Mouse (Mus musculus) MEL (cell line): ENCODE measurements around the gene Lbr. TPM values are rescaled to one million over a fixed set of nuclear protein-coding genes. Genes with fewer than 3 reads are reported as not detected.

Experiments
- DNase-seq: peaks from one replicate; pipeline ENCODE4 v3.0.0; 2011; ENCODE audit warnings: low read depth, low spot score
- H3K27ac ChIP-seq: 2 replicates; pipeline ENCODE4 v1.5.1; 2012; ENCODE audit warnings: low read depth, mild to moderate bottlenecking, control low read depth, low read length, moderate library complexity; ENCODE audit not compliant: control insufficient read depth
- H3K27me3 ChIP-seq, 2 experiments: fragments of 150-350 bp in 1 of 2; sonication (generic) in 1 of 2; 2 replicates each; pipeline ENCODE4 v1.6.1; 2012; ENCODE audit warnings: low read length in 2 of 2, mild to moderate bottlenecking in 2 of 2, improper control_type of control experiment in 1 of 2, moderate library complexity in 1 of 2; ENCODE audit not compliant: insufficient read depth in 2 of 2, control insufficient read depth in 1 of 2
- H3K36me3 ChIP-seq, 2 experiments: 2 replicates each; pipeline ENCODE4 v1.6.1; 2012 to 2014; ENCODE audit warnings: low read length in 2 of 2, improper control_type of control experiment in 1 of 2, inconsistent platforms in 1 of 2, mild to moderate bottlenecking in 1 of 2; ENCODE audit not compliant: insufficient read depth in 2 of 2, control insufficient read depth in 1 of 2
- H3K4me1 ChIP-seq, 2 experiments: fragments of 150-350 bp in 1 of 2; sonication (generic) in 1 of 2; 2 replicates each; pipeline ENCODE4 v1.6.1; 2012; ENCODE audit warnings: low read length in 2 of 2, improper control_type of control experiment in 1 of 2, mild to moderate bottlenecking in 1 of 2; ENCODE audit not compliant: insufficient read depth in 2 of 2, control insufficient read depth in 1 of 2
- H3K4me3 ChIP-seq, 2 experiments: fragments of 150-350 bp in 1 of 2; sonication (generic) in 1 of 2; 2 replicates each; pipeline ENCODE4 v1.5.1; 2012; ENCODE audit warnings: low read depth in 2 of 2, low read length in 2 of 2, mild to moderate bottlenecking in 2 of 2, moderate library complexity in 2 of 2, control low read depth in 1 of 2, improper control_type of control experiment in 1 of 2; ENCODE audit not compliant: control insufficient read depth in 1 of 2, insufficient read depth in 1 of 2
- H3K79me2 ChIP-seq: 2 replicates; pipeline ENCODE4 v1.6.1; 2012; ENCODE audit warnings: mild to moderate bottlenecking, low read length, moderate library complexity; ENCODE audit not compliant: control insufficient read depth, poor library complexity, insufficient read depth
- H3K9ac ChIP-seq: 2 replicates; pipeline ENCODE4 v1.6.1; 2012; ENCODE audit warnings: low read depth, mild to moderate bottlenecking, control low read depth, low read length, moderate library complexity; ENCODE audit not compliant: control insufficient read depth, poor library complexity, severe bottlenecking
- H3K9me3 ChIP-seq: fragments of 150-350 bp; sonication (generic); replicated peaks from 2 replicates; pipeline ENCODE4 v1.6.1; 2012; ENCODE audit warnings: mild to moderate bottlenecking, low read length, improper control_type of control experiment, moderate library complexity; ENCODE audit not compliant: insufficient read depth
- BHLHE40 ChIP-seq: IDR thresholded peaks from 2 replicates; pipeline ENCODE4 v1.6.1; 2012; ENCODE audit warnings: low read depth, mild to moderate bottlenecking, inconsistent platforms, low read length, improper control_type of control experiment, borderline replicate concordance
- CHD2 ChIP-seq: IDR thresholded peaks from 2 replicates; pipeline ENCODE4 v1.6.1; 2011; ENCODE audit warnings: low read length, improper control_type of control experiment
- ELF1 ChIP-seq: IDR thresholded peaks from 2 replicates; pipeline ENCODE4 v1.6.1; 2014; ENCODE audit warnings: low read depth, mild to moderate bottlenecking, inconsistent platforms, low read length, improper control_type of control experiment, moderate library complexity
- EP300 ChIP-seq, 2 experiments: IDR thresholded peaks; 2 replicates each; pipeline ENCODE4 v1.6.1; 2011; ENCODE audit warnings: improper control_type of control experiment in 2 of 2, low read length in 2 of 2, low read depth in 1 of 2, mild to moderate bottlenecking in 1 of 2
- ETS1 ChIP-seq: IDR thresholded peaks from 2 replicates; pipeline ENCODE4 v1.6.1; 2012; ENCODE audit warnings: low read depth, mild to moderate bottlenecking, inconsistent platforms, low read length, improper control_type of control experiment, moderate library complexity
- GABPA ChIP-seq: IDR thresholded peaks from 2 replicates; pipeline ENCODE4 v1.6.1; 2012; ENCODE audit warnings: low read depth, mild to moderate bottlenecking, inconsistent platforms, low read length, improper control_type of control experiment, moderate library complexity
- GATA1 ChIP-seq: IDR thresholded peaks from 2 replicates; pipeline ENCODE4 v1.6.1; 2011; ENCODE audit warnings: low read depth, low read length, improper control_type of control experiment
- HCFC1 ChIP-seq: IDR thresholded peaks from 2 replicates; pipeline ENCODE4 v1.6.1; 2012; ENCODE audit warnings: low read depth, mild to moderate bottlenecking, inconsistent platforms, low read length, improper control_type of control experiment, moderate library complexity
- JUND ChIP-seq: IDR thresholded peaks from 2 replicates; pipeline ENCODE4 v1.6.1; 2011; ENCODE audit warnings: low read depth, mild to moderate bottlenecking, improper control_type of control experiment, low read length
- MAFK ChIP-seq: IDR thresholded peaks from 2 replicates; pipeline ENCODE4 v1.6.1; 2011; ENCODE audit warnings: low read depth, mild to moderate bottlenecking, low read length, improper control_type of control experiment, borderline replicate concordance
- MAX ChIP-seq: IDR thresholded peaks from 2 replicates; pipeline ENCODE4 v1.6.1; 2011; ENCODE audit warnings: low read length, improper control_type of control experiment
- MAZ ChIP-seq: IDR thresholded peaks from 2 replicates; pipeline ENCODE4 v1.6.1; 2012; ENCODE audit warnings: low read depth, mild to moderate bottlenecking, inconsistent platforms, low read length, improper control_type of control experiment
- MEF2A ChIP-seq: IDR thresholded peaks from 2 replicates; pipeline ENCODE4 v1.6.1; 2014; ENCODE audit warnings: low read depth, mild to moderate bottlenecking, inconsistent platforms, low read length, improper control_type of control experiment; ENCODE audit not compliant: poor library complexity, insufficient replicate concordance, severe bottlenecking; ENCODE audit errors: extremely low read depth
- MXI1 ChIP-seq: IDR thresholded peaks from 2 replicates; pipeline ENCODE4 v1.6.1; 2011; ENCODE audit warnings: mild to moderate bottlenecking, low read depth, low read length, improper control_type of control experiment
- MYB ChIP-seq: IDR thresholded peaks from 2 replicates; pipeline ENCODE4 v1.6.1; 2011; ENCODE audit warnings: mild to moderate bottlenecking, low read depth, low read length, improper control_type of control experiment
- MYC ChIP-seq: IDR thresholded peaks from 2 replicates; pipeline ENCODE4 v1.6.1; 2011; ENCODE audit warnings: low read depth, mild to moderate bottlenecking, low read length, improper control_type of control experiment, moderate library complexity
- NELFE ChIP-seq: IDR thresholded peaks from 2 replicates; pipeline ENCODE4 v1.6.1; 2011; ENCODE audit warnings: low read depth, low read length, improper control_type of control experiment
- NRF1 ChIP-seq: IDR thresholded peaks from 2 replicates; pipeline ENCODE4 v1.6.1; 2014; ENCODE audit warnings: low read depth, mild to moderate bottlenecking, inconsistent platforms, low read length, improper control_type of control experiment, moderate library complexity; ENCODE audit not compliant: poor library complexity, insufficient read depth, severe bottlenecking
- POLR2AphosphoS2 ChIP-seq: IDR thresholded peaks from 2 replicates; pipeline ENCODE4 v1.6.1; 2011; ENCODE audit warnings: low read length, improper control_type of control experiment
- SIN3A ChIP-seq: IDR thresholded peaks from 2 replicates; pipeline ENCODE4 v1.6.1; 2012; ENCODE audit warnings: low read length, improper control_type of control experiment, inconsistent platforms
- SMC3 ChIP-seq: IDR thresholded peaks from 2 replicates; pipeline ENCODE4 v1.6.1; 2011; ENCODE audit warnings: low read depth, low read length, improper control_type of control experiment
- TBP ChIP-seq: IDR thresholded peaks from 2 replicates; pipeline ENCODE4 v1.8.0; 2011; ENCODE audit warnings: low read depth, low read length, improper control_type of control experiment
- UBTF ChIP-seq: IDR thresholded peaks from 2 replicates; pipeline ENCODE4 v1.6.1; 2012; ENCODE audit warnings: low read depth, mild to moderate bottlenecking, inconsistent platforms, low read length, improper control_type of control experiment, moderate library complexity, borderline replicate concordance; ENCODE audit not compliant: insufficient read depth
- USF1 ChIP-seq: IDR thresholded peaks from 2 replicates; pipeline ENCODE4 v1.6.1; 2014; ENCODE audit warnings: low read depth, mild to moderate bottlenecking, inconsistent platforms, low read length, improper control_type of control experiment, moderate library complexity
- ZC3H11A ChIP-seq: IDR thresholded peaks from 2 replicates; pipeline ENCODE4 v1.6.1; 2012; ENCODE audit warnings: low read depth, mild to moderate bottlenecking, inconsistent platforms, low read length, improper control_type of control experiment
- ZKSCAN1 ChIP-seq: IDR thresholded peaks from 2 replicates; pipeline ENCODE4 v1.6.1; 2012; ENCODE audit warnings: low read depth, mild to moderate bottlenecking, inconsistent platforms, low read length, improper control_type of control experiment, moderate library complexity
- ZMIZ1 ChIP-seq: IDR thresholded peaks from 2 replicates; pipeline ENCODE4 v1.6.1; 2012; ENCODE audit warnings: low read depth, mild to moderate bottlenecking, inconsistent platforms, low read length, improper control_type of control experiment, moderate library complexity
- ZNF384 ChIP-seq: IDR thresholded peaks from 2 replicates; pipeline ENCODE4 v1.6.1; 2012; ENCODE audit warnings: low read depth, mild to moderate bottlenecking, inconsistent platforms, low read length, improper control_type of control experiment
- polyA plus RNA-seq, 2 experiments: library from polyadenylated mRNA; stranded (reverse) in 1 of 2; unstranded in 1 of 2; fragments of >175 nt in 1 of 2; fragments of >200 nt in 1 of 2; gene quantifications; 2 replicates each; pipeline versions ENCODE4 v1.2.1 to v1.2.4; 2012; ENCODE audit warnings: low replicate concordance in 2 of 2, low read depth in 1 of 2; ENCODE audit not compliant: insufficient read length in 2 of 2, insufficient read depth in 1 of 2, missing spikeins in 1 of 2
- total RNA-seq: library from RNA; depleted of rRNA; stranded (reverse); fragments of 300-350 nt; gene quantifications from 2 replicates; pipeline ENCODE4 v1.2.3, GENCODE M21; 2012; rRNA removed

Gene Lbr
- 106 and 111 TPM in 2 replicates for total RNA-seq
- polyA plus RNA-seq = 100 to 1,000 TPM in 1 of 2 experiments, not detected in 1; 120 TPM

- Histone ChIP-seq H3K27ac (peak within 1 kb of the TSS; percentile 75), H3K4me3 (peak within 1 kb of the TSS; percentile 83 to 90), H3K79me2 (peaks cover 38% of the 10 kb centered on the region), H3K4me1 (peaks cover 14 to 20% of the 10 kb centered on the region in 2 experiments), H3K9ac (peak within 1 kb of the TSS; percentile 92), H3K9me3 (no peaks in the 10 kb centered on the region), H3K27me3 (no peaks in the 10 kb centered on the region), H3K36me3 (peaks cover 8 to 23% of the 10 kb centered on the region in 2 experiments)
- DNase-seq = peak; percentile 75
- TF ChIP-seq UBTF (no peak), ZNF384 (no peak), ZC3H11A (no peak), MYB (no peak), HCFC1 (no peak), ELF1 (no peak), ZMIZ1 (no peak), JUND (no peak), EP300 (IDR thresholded peaks at IDR 0.05; ENCODE audit: low read depth in 1 of 2, low read length in 2 of 2) (peak in 1 of 2 experiments; percentile 40; a peak in 1 of 4 replicates), SIN3A (peak; percentile 17; the same call in 1 of the 2 replicates), USF1 (no peak), BHLHE40 (no peak), ZKSCAN1 (no peak), MAFK (no peak), NELFE (no peak)
These were observed at the start of gene Lbr for GRCm38 (mm10) chr1:181842781-181843180. Gene Lbr (minus strand): TSS chr1:181843046.

DNA sequence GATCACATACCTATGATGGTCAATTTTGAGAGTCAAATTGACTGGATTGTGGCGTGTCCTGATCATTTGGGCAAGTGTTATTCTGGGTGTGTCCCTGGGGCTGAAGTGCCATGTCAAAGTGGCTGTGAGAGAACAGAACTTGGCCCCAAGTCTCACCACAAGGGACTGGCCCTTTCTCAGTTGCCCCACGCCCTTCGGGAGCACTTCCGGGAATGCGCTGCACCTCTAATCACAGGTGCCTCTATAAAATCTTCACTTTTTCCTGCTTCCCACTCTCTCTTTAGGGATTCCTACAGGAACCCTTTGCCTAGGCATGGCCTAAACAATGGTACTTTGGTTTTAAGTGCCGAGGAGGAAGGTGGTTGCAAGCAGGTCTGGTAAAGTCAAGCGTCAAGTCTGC lies 46.8 kb upstream of the Lbr start:
- Histone ChIP-seq H3K79me2 (no peaks in the 10 kb centered on the region), H3K9ac (no peak overlapping the region), H3K36me3 (no peaks in the 10 kb centered on the region), H3K4me3 (no peak overlapping the region), H3K9me3 (no peaks in the 10 kb centered on the region), H3K27me3 (peaks cover 0 to 3% of the 10 kb centered on the region in 2 experiments; a peak in 2 of 4 replicates), H3K4me1 (0 out of 4 replicates have a peak, but pooled peaks cover 0 to 3% of the 10 kb centered on the region in 2 experiments), H3K27ac (no peak overlapping the region)
- no peak for DNase-seq
- TF ChIP-seq HCFC1 = no peak
- TF ChIP-seq MEF2A = no peak
- no peak for TF ChIP-seq SIN3A
- TF ChIP-seq ZNF384 = no peak
- TF ChIP-seq POLR2AphosphoS2 = no peak
- TF ChIP-seq MAX = no peak
- TF ChIP-seq SMC3 = no peak
- TF ChIP-seq MYC = no peak
- no peak for TF ChIP-seq NELFE
- no peak for TF ChIP-seq GATA1
- no peak for TF ChIP-seq MAZ
- TF ChIP-seq BHLHE40 = no peak
- no peak for TF ChIP-seq NRF1
- no peak for TF ChIP-seq MYB
- no peak for TF ChIP-seq TBP
- no peak for TF ChIP-seq GABPA
- TF ChIP-seq MXI1 = no peak
- no peak for TF ChIP-seq CHD2
- no peak for TF ChIP-seq ETS1
- no peak for TF ChIP-seq ZC3H11A
